Comparison of ENCODE assay signal across 25 mouse cellular contexts in genomic region chr2:104763134-104763703, GRCm38 (mm10). TPM values are rescaled to one million over a fixed set of nuclear protein-coding genes. Genes with fewer than 3 reads are reported as not detected.
A peak's percentile ranks its signal among the peaks of the same experiment; 100 is the strongest.
DNase-seq lines count a peak whose midpoint lies in the region; ATAC-seq and TF ChIP-seq lines count a peak whose summit lies in the region.
"Had no signal": no experiment of that assay in that cellular context is flagged by ENCODE, and none has a peak within 500 bp of the region (broad histone marks: within the 10 kb centered on the region; RNA-seq: fewer than 3 reads in every experiment).

No protein-coding gene starts in this region.

- peak overlapping the region; percentile 12 to 65 for H3K27ac ChIP-seq in heart, embryonic 14.5 days (replicated peaks in 1 of 2; ENCODE audit: control insufficient read depth in 1 of 2, insufficient read depth in 1 of 2, low read depth in 2 of 2, low read length in 2 of 2)
- H3K27ac ChIP-seq in MEL (ENCODE audit: control insufficient read depth, low read depth, low read length) = peak overlapping the region; percentile 77
- H3K27ac ChIP-seq in intestine, postnatal 0 days (ENCODE audit: low read depth, low read length) = no peak overlapping the region
- H3K27ac ChIP-seq: embryonic facial prominence, embryonic 13.5 days; forebrain, embryonic 12.5 days; hindbrain, embryonic 13.5 days; layer of hippocampus, adult 2 months; limb, embryonic 15.5 days; midbrain, embryonic 13.5 days had no signal

- H3K4me3 ChIP-seq in heart, embryonic 14.5 days (ENCODE audit: control insufficient read depth in 1 of 2, insufficient read depth in 1 of 2, low read depth in 1 of 2, low read length in 2 of 2) = no peak overlapping the region
- peak overlapping the region in 1 of 2 experiments; percentile 1; a peak in 1 of 4 replicates for H3K4me3 ChIP-seq in MEL (ENCODE audit: control insufficient read depth in 1 of 2, insufficient read depth in 1 of 2, low read depth in 2 of 2, low read length in 2 of 2)
- no peak overlapping the region for H3K4me3 ChIP-seq in intestine, postnatal 0 days (ENCODE audit: low read depth, low read length)
- H3K4me3 ChIP-seq: embryonic facial prominence, embryonic 13.5 days; forebrain, embryonic 12.5 days; hindbrain, embryonic 13.5 days; layer of hippocampus, adult 2 months; limb, embryonic 15.5 days; midbrain, embryonic 13.5 days had no signal

- H3K27me3 ChIP-seq in heart, embryonic 14.5 days (ENCODE audit: control insufficient read depth, insufficient read depth, low read length) = no peaks in the 10 kb centered on the region
- H3K27me3 ChIP-seq in MEL (ENCODE audit: control insufficient read depth in 1 of 2, insufficient read depth in 2 of 2, low read length in 2 of 2) = no peaks in the 10 kb centered on the region
- no peaks in the 10 kb centered on the region for H3K27me3 ChIP-seq in intestine, postnatal 0 days (replicated peaks; ENCODE audit: control insufficient read depth, insufficient read depth, low read length)
- H3K27me3 ChIP-seq: embryonic facial prominence, embryonic 13.5 days; forebrain, embryonic 12.5 days; hindbrain, embryonic 13.5 days; limb, embryonic 15.5 days; midbrain, embryonic 13.5 days; Patski had no signal

- TF ChIP-seq EP300 in MEL (IDR thresholded peaks at IDR 0.05; ENCODE audit: low read depth in 1 of 2, low read length in 2 of 2) = peak; percentile 50 to 61; a peak in 3 of 4 replicates

- no peak for DNase-seq in heart, postnatal 4 days
- DNase-seq in 416B (ENCODE audit: low read depth) (peak; percentile 93), MEL (ENCODE audit: low read depth, low spot score) (peak; percentile 80)
- no peak for DNase-seq in urinary bladder, postnatal 10 days (ENCODE audit: low spot score)
- no peak for DNase-seq in gastrocnemius, adult 8-10 months (ENCODE audit: low spot score in 2 of 2)
- DNase-seq: cerebellum, adult 11-12 months; lung, adult 2 months; lung, postnatal 4 days; right cerebral cortex, adult 18-20 months had no signal

- no peak overlapping the region for H3K9ac ChIP-seq in heart, embryonic 14.5 days (ENCODE audit: low read length)
- H3K9ac ChIP-seq in MEL (ENCODE audit: control insufficient read depth, low read depth, low read length, poor library complexity, severe bottlenecking) = peak overlapping the region; percentile 16
- H3K9ac ChIP-seq in intestine, postnatal 0 days (ENCODE audit: low read depth, low read length) = no peak overlapping the region
- H3K9ac ChIP-seq: embryonic facial prominence, embryonic 13.5 days; forebrain, embryonic 12.5 days; hindbrain, embryonic 13.5 days; limb, embryonic 15.5 days; midbrain, embryonic 13.5 days had no signal

- peak in 1 of 2 experiments; percentile 34; a peak in 1 of 4 replicates for TF ChIP-seq POLR2A in MEL (IDR thresholded peaks at IDR 0.05; ENCODE audit: control insufficient read depth in 1 of 2, insufficient read depth in 1 of 2, low read depth in 1 of 2, low read length in 2 of 2, poor library complexity in 1 of 2)

- peaks cover 2 to 12% of the 10 kb centered on the region in 2 experiments; a peak in 2 of 4 replicates for H3K4me1 ChIP-seq in heart, embryonic 14.5 days (ENCODE audit: control insufficient read depth in 2 of 2, insufficient read depth in 2 of 2, low read length in 2 of 2)
- H3K4me1 ChIP-seq in MEL (ENCODE audit: control insufficient read depth in 1 of 2, insufficient read depth in 2 of 2, low read length in 2 of 2) = peaks cover 7 to 8% of the 10 kb centered on the region in 2 experiments
- H3K4me1 ChIP-seq in intestine, postnatal 0 days (replicated peaks; ENCODE audit: control insufficient read depth, insufficient read depth, low read length) = no peaks in the 10 kb centered on the region
- H3K4me1 ChIP-seq: embryonic facial prominence, embryonic 13.5 days; forebrain, embryonic 12.5 days; hindbrain, embryonic 13.5 days; limb, embryonic 15.5 days had no signal

- H3K79me2 ChIP-seq in MEL (ENCODE audit: control insufficient read depth, insufficient read depth, low read length, poor library complexity) = no peaks in the 10 kb centered on the region

- no peak overlapping the region for H3K4me2 ChIP-seq in heart, embryonic 14.5 days (ENCODE audit: low read length)
- no peak overlapping the region for H3K4me2 ChIP-seq in intestine, postnatal 0 days (replicated peaks; ENCODE audit: low read depth)
- H3K4me2 ChIP-seq: embryonic facial prominence, embryonic 13.5 days; forebrain, embryonic 12.5 days; hindbrain, embryonic 13.5 days; limb, embryonic 15.5 days; midbrain, embryonic 13.5 days had no signal

- no peak for ATAC-seq in heart, embryonic 14.5 days (ENCODE audit: insufficient number of reproducible peaks, insufficient read depth, low FRiP score, low read depth)
- peak; percentile 84 for ATAC-seq in intestine, postnatal 0 days
- no peak for ATAC-seq in megakaryocyte progenitor cell, adult 5-6 weeks (replicated peaks; ENCODE audit: poor library complexity)
- ATAC-seq: midbrain, embryonic 13.5 days; Patski had no signal

- H3K9me3 ChIP-seq in heart, embryonic 14.5 days (ENCODE audit: control insufficient read depth, low read length) = no peaks in the 10 kb centered on the region
- no peaks in the 10 kb centered on the region for H3K9me3 ChIP-seq in MEL (replicated peaks; ENCODE audit: insufficient read depth, low read length)
- no peaks in the 10 kb centered on the region for H3K9me3 ChIP-seq in intestine, postnatal 0 days (ENCODE audit: control insufficient read depth)
- H3K9me3 ChIP-seq: embryonic facial prominence, embryonic 13.5 days; forebrain, embryonic 12.5 days; hindbrain, embryonic 13.5 days; limb, embryonic 15.5 days; midbrain, embryonic 13.5 days had no signal

- no peak for TF ChIP-seq RAD21 in MEL (IDR thresholded peaks at IDR 0.05; ENCODE audit: low read depth, low read length)

- TF ChIP-seq CTCF in MEL (IDR thresholded peaks at IDR 0.05 in 2 of 3, conservative IDR thresholded peaks at IDR 0.05 in 1 of 3; ENCODE audit: control insufficient read depth in 1 of 3, insufficient read depth in 1 of 3, low read depth in 2 of 3, low read length in 3 of 3, poor library complexity in 1 of 3, severe bottlenecking in 1 of 3) = peak in 2 of 3 experiments; percentile 6 to 7; a peak in 2 of 6 replicates
- TF ChIP-seq CTCF in intestine, postnatal 0 days (IDR thresholded peaks at IDR 0.05; ENCODE audit: low read depth) = peak; percentile 40

- H3K36me3 ChIP-seq in heart, embryonic 14.5 days (ENCODE audit: control insufficient read depth, insufficient read depth, low read length) = peaks cover 46% of the 10 kb centered on the region
- H3K36me3 ChIP-seq in MEL (ENCODE audit: control insufficient read depth in 1 of 2, insufficient read depth in 2 of 2, low read length in 2 of 2) = peaks cover 0 to 17% of the 10 kb centered on the region in 2 experiments; a peak in 2 of 4 replicates
- H3K36me3 ChIP-seq in intestine, postnatal 0 days (ENCODE audit: control insufficient read depth, insufficient read depth) = no peaks in the 10 kb centered on the region

- 37% methylated on average over 8 of the region's 8 CpGs for WGBS in heart, embryonic 14.5 days
- 54% methylated on average over 8 of the region's 8 CpGs for WGBS in intestine, postnatal 0 days

TF ChIP-seq in MEL, 35 proteins besides CTCF, POLR2A, EP300 and RAD21 (continues in another document):
- TF ChIP-seq MYB (IDR thresholded peaks at IDR 0.05; ENCODE audit: low read depth, low read length) = peak; percentile 54; the same call in 1 of the 2 replicates

RNA-seq across cellular contexts. Expression of gene Depdc7, which starts 20.5 kb away (rescaled TPM):
- 3.9 and 4.0 TPM in 2 replicates for polyA plus RNA-seq in heart, embryonic 14.5 days (2014; fragmentation: Nextera tagmentation; extraction: Ambion mirVana)
- total RNA-seq in heart, postnatal 4 days (2021) = 1 to 10 TPM; 2.7 to 2.8 TPM
- total RNA-seq in MEL (2012; rRNA removed) = 7.1 and 8.0 TPM in 2 replicates
- 1 to 10 TPM in 1 of 2 experiments, not detected in 1; 8.6 TPM for polyA plus RNA-seq in MEL (2012; ENCODE audit: insufficient read depth in 1 of 2, insufficient read length in 2 of 2, low read depth in 1 of 2, low replicate concordance in 2 of 2, missing spikeins in 1 of 2)
- 62.4 and 70.0 TPM in 2 replicates for polyA plus RNA-seq in intestine, postnatal 0 days (2015; fragmentation: Nextera tagmentation; extraction: Ambion mirVana)
- 4.5 and 5.4 TPM in 2 replicates for total RNA-seq in megakaryocyte progenitor cell, adult 5-6 weeks (2015)
- total RNA-seq in megakaryocyte progenitor cell, adult 5-6 weeks (2017) = 4.1 and 4.8 TPM in 2 replicates
- 1 to 10 TPM; 1.4 to 2.9 (median 2.5) TPM for total RNA-seq in gastrocnemius, adult 8-10 months (2022)

RNA-seq across cellular contexts. Expression of gene Pin1rt1, which starts 47.0 kb away (rescaled TPM):
- 0.18 TPM in 1 of 2 replicates, not detected in the other for polyA plus RNA-seq in heart, embryonic 14.5 days (2014; fragmentation: Nextera tagmentation; extraction: Ambion mirVana)
- total RNA-seq in heart, postnatal 4 days (2021) = not detected
- not detected in 2 replicates for total RNA-seq in MEL (2012; rRNA removed)
- under 1 TPM in 1 of 2 experiments, not detected in 1; 0.07 TPM for polyA plus RNA-seq in MEL (2012; ENCODE audit: insufficient read depth in 1 of 2, insufficient read length in 2 of 2, low read depth in 1 of 2, low replicate concordance in 2 of 2, missing spikeins in 1 of 2)
- polyA plus RNA-seq in intestine, postnatal 0 days (2015; fragmentation: Nextera tagmentation; extraction: Ambion mirVana) = not detected in 2 replicates
- total RNA-seq in megakaryocyte progenitor cell, adult 5-6 weeks (2015) = not detected in 2 replicates
- not detected in 2 replicates for total RNA-seq in megakaryocyte progenitor cell, adult 5-6 weeks (2017)
- total RNA-seq in gastrocnemius, adult 8-10 months (2022) = not detected
- total RNA-seq: common myeloid progenitor, adult 5-6 weeks; granulocyte monocyte progenitor cell, adult 5-6 weeks; layer of hippocampus, adult 2 months; left cerebral cortex, adult 8-10 months had no signal
- polyA plus RNA-seq: embryonic facial prominence, embryonic 13.5 days; forebrain, embryonic 12.5 days; hindbrain, embryonic 13.5 days; kidney, embryonic 16.5 days; lung, adult 2 months; spleen, adult 2 months; urinary bladder, adult 2 months had no signal

RNA-seq across cellular contexts. Expression of gene Tcp11l1, which starts 51.2 kb away (rescaled TPM):
- 33.9 and 37.8 TPM in 2 replicates for polyA plus RNA-seq in heart, embryonic 14.5 days (2014; fragmentation: Nextera tagmentation; extraction: Ambion mirVana)
- total RNA-seq in heart, postnatal 4 days (2021) = 10 to 100 TPM in 1 of 2 experiments, 1 to 10 TPM in 1; 7.3 to 10.3 TPM
- total RNA-seq in MEL (2012; rRNA removed) = 26.7 and 28.6 TPM in 2 replicates
- polyA plus RNA-seq in MEL (2012; ENCODE audit: insufficient read depth in 1 of 2, insufficient read length in 2 of 2, low read depth in 1 of 2, low replicate concordance in 2 of 2, missing spikeins in 1 of 2) = 10 to 100 TPM in 1 of 2 experiments, not detected in 1; 22.1 TPM
- 16.0 and 17.2 TPM in 2 replicates for polyA plus RNA-seq in intestine, postnatal 0 days (2015; fragmentation: Nextera tagmentation; extraction: Ambion mirVana)
- 15.3 and 15.8 TPM in 2 replicates for total RNA-seq in megakaryocyte progenitor cell, adult 5-6 weeks (2015)
- 9.0 and 10.8 TPM in 2 replicates for total RNA-seq in megakaryocyte progenitor cell, adult 5-6 weeks (2017)
- 10 to 100 TPM in 1 of 4 experiments, 1 to 10 TPM in 3; 8.7 to 11.7 (median 9.2) TPM for total RNA-seq in gastrocnemius, adult 8-10 months (2022)

RNA-seq across cellular contexts. Expression of gene Qser1, which starts 53.3 kb away (rescaled TPM):
- polyA plus RNA-seq in heart, embryonic 14.5 days (2014; fragmentation: Nextera tagmentation; extraction: Ambion mirVana) = 11.1 and 11.9 TPM in 2 replicates
- 10 to 100 TPM; 30.7 to 30.8 TPM for total RNA-seq in heart, postnatal 4 days (2021)
- total RNA-seq in MEL (2012; rRNA removed) = 3.9 and 5.2 TPM in 2 replicates
- 10 to 100 TPM in 1 of 2 experiments, not detected in 1; 14.5 TPM for polyA plus RNA-seq in MEL (2012; ENCODE audit: insufficient read depth in 1 of 2, insufficient read length in 2 of 2, low read depth in 1 of 2, low replicate concordance in 2 of 2, missing spikeins in 1 of 2)
- polyA plus RNA-seq in intestine, postnatal 0 days (2015; fragmentation: Nextera tagmentation; extraction: Ambion mirVana) = 2.7 and 3.0 TPM in 2 replicates
- total RNA-seq in megakaryocyte progenitor cell, adult 5-6 weeks (2015) = 50.9 and 56.0 TPM in 2 replicates
- 8.7 and 12.7 TPM in 2 replicates for total RNA-seq in megakaryocyte progenitor cell, adult 5-6 weeks (2017)
- total RNA-seq in gastrocnemius, adult 8-10 months (2022) = 10 to 100 TPM; 62.5 to 83.1 (median 69.3) TPM

Comparison
In these comparisons a context has a peak if more than half of its experiments do, and no peak if none do; other contexts are left out.
1. DNase-seq: peak in 416B (single experiment) and MEL (single experiment); none in heart, postnatal 4 days (single experiment), urinary bladder, postnatal 10 days (single experiment) and gastrocnemius, adult 8-10 months (0 of 2).